Mouse (Mus musculus) stomach, postnatal 0 days (tissue): Measurements from ENCODE around the gene Opcml. TPM values are rescaled to one million over a fixed set of nuclear protein-coding genes. Genes with fewer than 3 reads are reported as not detected.

ENCODE experiments used
- ATAC-seq: fragments of 200-750 bp; cut with Nextera tagmentation; 2 replicates; pipeline ENCODE4 v1.8.0; 2017; ENCODE audit not compliant: low FRiP score, low TSS enrichment
- DNase-seq: peaks from one replicate; pipeline ENCODE4 v3.0.0-alpha.2; 2016; ENCODE audit warnings: low spot score
- H3K27ac ChIP-seq: fragments of 300-500 bp; sonication (generic); replicated peaks from 2 replicates; pipeline ENCODE4 v1.5.1; 2014; ENCODE audit warnings: mild to moderate bottlenecking, control low read depth
- H3K27me3 ChIP-seq: fragments of 300-500 bp; sonication (generic); 2 replicates; pipeline ENCODE4 v1.6.1; 2014; ENCODE audit warnings: low read length; ENCODE audit not compliant: control insufficient read depth, insufficient read depth
- H3K36me3 ChIP-seq: fragments of 300-500 bp; sonication (generic); 2 replicates; pipeline ENCODE4 v1.6.1; 2014; ENCODE audit warnings: low read length, mixed read lengths; ENCODE audit not compliant: control insufficient read depth, insufficient read depth
- H3K4me1 ChIP-seq: fragments of 300-500 bp; sonication (generic); replicated peaks from 2 replicates; pipeline ENCODE4 v1.6.1; 2014; ENCODE audit warnings: antibody characterized with exemption; ENCODE audit not compliant: control insufficient read depth, insufficient read depth
- H3K4me2 ChIP-seq: fragments of 300-500 bp; sonication (generic); replicated peaks from 2 replicates; pipeline ENCODE4 v1.6.1; 2014; ENCODE audit warnings: low read depth, mild to moderate bottlenecking, control low read depth, moderate library complexity
- H3K4me3 ChIP-seq: fragments of 300-500 bp; sonication (generic); 2 replicates; pipeline ENCODE4 v1.5.1; 2014; ENCODE audit warnings: low read depth, low read length, control low read depth
- H3K9ac ChIP-seq: fragments of 300-500 bp; sonication (generic); 2 replicates; pipeline ENCODE4 v1.6.1; 2014; ENCODE audit warnings: mild to moderate bottlenecking, low read length, control low read depth, mixed read lengths
- H3K9me3 ChIP-seq: fragments of 300-500 bp; sonication (generic); 2 replicates; pipeline ENCODE4 v1.6.1; 2016; ENCODE audit warnings: low read length; ENCODE audit not compliant: control insufficient read depth
- CTCF ChIP-seq: IDR thresholded peaks from 2 replicates; pipeline ENCODE4 v1.5.1; 2016; ENCODE audit warnings: antibody characterized with exemption, low read depth, mild to moderate bottlenecking, moderate library complexity
- EP300 ChIP-seq: optimal IDR thresholded peaks from 2 replicates; pipeline ENCODE3; 2016; ENCODE audit warnings: antibody characterized with exemption
- WGBS: fragments of 180-500 bp; shearing (Covaris S2); extraction: QIAGEN DNeasy Blood & Tissue Kit; methylation state at CpG from one replicate; pipeline ENCODE4 v1.1.7; 2014; 5-methylcytosine and 5-hydroxymethylcytosine counted together
- polyA plus RNA-seq: library from polyadenylated mRNA; unstranded; fragments of >200 nt; fragmentation: Nextera tagmentation; extraction: Ambion mirVana; gene quantifications from 2 replicates; pipeline ENCODE4 v1.2.1, GENCODE M21; 2015

Opcml gene
- polyA plus RNA-seq, 1 experiment from 2014 or later = 1.1 TPM

DNA sequence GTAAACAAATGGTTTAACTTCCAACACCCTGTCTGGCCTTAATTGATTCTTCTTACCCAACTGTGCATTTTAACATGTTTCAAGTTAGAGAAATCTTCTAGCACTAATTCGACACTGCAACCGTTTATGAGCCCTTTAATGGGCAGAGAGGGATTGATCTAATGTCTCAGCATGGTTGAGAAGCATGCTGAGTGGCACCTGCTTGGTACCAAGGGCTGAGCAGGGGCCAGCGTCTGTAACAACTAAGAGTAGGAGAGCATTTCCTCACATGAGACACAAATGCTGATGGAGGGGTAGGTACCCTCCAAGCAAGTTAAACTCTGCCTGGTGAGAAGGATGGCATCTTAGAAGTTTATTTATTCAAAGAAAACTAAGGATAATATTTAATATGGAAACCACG lies 699.3 kb downstream of the Opcml start:
- H3K9me3 ChIP-seq = no peaks in the 10 kb centered on the region
- no peaks in the 10 kb centered on the region for H3K27me3 ChIP-seq
- DNase-seq (no peak), ATAC-seq (no peak)
- no peak overlapping the region for H3K27ac ChIP-seq
- no peak overlapping the region for H3K4me3 ChIP-seq
- H3K4me2 ChIP-seq = no peak overlapping the region
- H3K9ac ChIP-seq = no peak overlapping the region
- no peaks in the 10 kb centered on the region for H3K4me1 ChIP-seq
- no peaks in the 10 kb centered on the region for H3K36me3 ChIP-seq
- 61% methylated on average over 4 of the region's 4 CpGs for WGBS
- no peak for TF ChIP-seq CTCF
- TF ChIP-seq EP300 = no peak

DNA sequence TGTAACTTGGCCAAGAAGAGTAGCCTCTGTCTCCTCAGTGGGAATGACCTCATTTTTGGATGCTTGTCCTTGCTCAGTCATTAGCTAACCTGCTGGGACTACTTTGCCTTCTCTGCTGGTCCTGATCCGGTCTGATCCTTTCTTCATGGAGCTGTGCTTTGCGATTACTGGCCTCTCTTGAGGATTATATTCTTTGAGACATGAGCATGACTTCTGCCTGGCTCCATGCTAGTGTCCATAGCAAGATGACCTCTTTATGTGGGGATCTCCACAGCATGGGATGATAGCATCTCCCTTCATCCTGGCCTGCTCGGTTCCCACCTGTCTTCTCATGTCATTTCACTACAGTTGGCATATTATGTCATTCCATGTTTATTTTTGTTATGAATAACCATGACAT lies 699.8 kb downstream of the Opcml start:
- H3K27ac ChIP-seq = no peak overlapping the region
- no peak for TF ChIP-seq CTCF
- no peak for TF ChIP-seq EP300
- H3K27me3 ChIP-seq = no peaks in the 10 kb centered on the region
- no peaks in the 10 kb centered on the region for H3K9me3 ChIP-seq
- H3K4me1 ChIP-seq = no peaks in the 10 kb centered on the region
- ATAC-seq = no peak
- WGBS = 86% methylated on average over 3 of the region's 3 CpGs
- no peak overlapping the region for H3K4me3 ChIP-seq
- no peak for DNase-seq
- no peaks in the 10 kb centered on the region for H3K36me3 ChIP-seq
- no peak overlapping the region for H3K9ac ChIP-seq
- no peak overlapping the region for H3K4me2 ChIP-seq

DNA sequence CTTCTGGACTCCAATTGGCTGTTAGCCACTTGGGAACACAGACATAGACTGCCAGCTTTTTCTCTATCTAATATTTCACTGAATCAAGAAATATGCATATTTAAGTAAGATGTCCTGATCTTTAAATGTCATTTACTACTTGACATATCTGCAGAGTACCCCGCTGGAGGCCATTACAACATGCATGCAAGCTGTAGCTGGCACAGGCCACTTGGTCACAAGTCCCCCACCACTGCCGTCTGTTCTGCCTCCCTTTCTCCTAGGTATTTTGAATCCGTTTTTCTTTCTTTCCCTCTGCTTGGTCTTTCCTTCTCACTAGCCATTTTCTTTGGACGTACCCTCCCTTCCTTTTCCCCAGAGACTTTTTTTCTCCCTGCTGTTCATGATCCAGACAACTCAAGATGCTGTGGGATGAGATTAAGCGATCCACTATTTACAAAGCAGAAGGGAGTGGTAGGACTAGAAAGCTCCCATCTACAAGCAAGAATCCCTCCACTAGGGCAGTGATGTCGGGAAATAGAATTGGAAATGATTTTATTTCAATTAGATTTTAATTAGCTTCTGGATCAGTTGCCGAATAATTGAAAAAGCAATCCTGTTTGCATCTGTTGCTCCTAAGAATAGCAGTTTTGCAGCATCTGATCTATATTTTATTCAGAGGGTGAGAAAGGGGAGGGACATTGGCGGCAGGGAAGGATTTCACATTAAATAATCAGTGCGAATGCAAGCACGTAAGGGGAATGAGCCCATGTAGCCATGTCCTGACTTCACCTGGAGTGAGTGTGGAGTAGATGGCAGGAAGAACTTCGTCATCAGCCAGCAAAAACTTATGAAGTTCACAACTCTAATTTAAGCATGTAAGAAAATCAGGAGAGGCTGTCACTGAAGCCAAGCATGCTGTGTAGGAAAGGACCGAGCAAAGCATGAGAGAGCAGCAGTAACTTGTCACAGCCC lies 709.5 kb downstream of the Opcml start:
- DNase-seq = no peak

DNA sequence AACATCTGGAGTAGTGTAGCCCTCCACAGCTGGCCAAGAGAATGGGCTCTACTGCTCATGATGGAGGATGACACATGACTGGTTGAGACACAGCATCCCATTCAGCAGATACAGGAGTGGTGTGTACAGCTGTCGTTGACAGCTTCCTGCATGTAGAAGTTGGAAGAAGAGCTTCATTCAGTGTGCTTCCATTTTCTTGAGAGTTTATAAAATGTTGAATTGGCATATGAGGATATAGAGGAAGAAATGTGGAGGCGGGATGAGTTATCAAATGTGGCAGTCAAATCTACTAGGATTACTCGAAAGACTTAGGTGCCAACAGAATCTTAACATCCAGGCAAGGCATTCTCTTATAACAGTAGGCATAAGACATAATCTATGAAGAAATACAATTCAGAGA lies 723.3 kb downstream of the Opcml start:
- no peak overlapping the region for H3K4me3 ChIP-seq
- 91% methylated on average over 3 of the region's 3 CpGs for WGBS
- no peak overlapping the region for H3K9ac ChIP-seq
- H3K36me3 ChIP-seq = no peaks in the 10 kb centered on the region
- no peak overlapping the region for H3K27ac ChIP-seq
- no peak for TF ChIP-seq EP300
- no peak for TF ChIP-seq CTCF
- no peaks in the 10 kb centered on the region for H3K9me3 ChIP-seq
- no peaks in the 10 kb centered on the region for H3K4me1 ChIP-seq
- no peak for ATAC-seq
- no peak overlapping the region for H3K4me2 ChIP-seq
- no peak for DNase-seq
- no peaks in the 10 kb centered on the region for H3K27me3 ChIP-seq

More for the DNA sequence above, 709.5 kb downstream of the Opcml start:
- 78% methylated on average over 12 of the region's 12 CpGs for WGBS
- no peaks in the 10 kb centered on the region for H3K9me3 ChIP-seq
- H3K27ac ChIP-seq = no peak overlapping the region
- no peak overlapping the region for H3K4me2 ChIP-seq
- TF ChIP-seq CTCF = no peak
- no peak for TF ChIP-seq EP300
- H3K4me3 ChIP-seq = no peak overlapping the region
- no peaks in the 10 kb centered on the region for H3K36me3 ChIP-seq
- no peaks in the 10 kb centered on the region for H3K4me1 ChIP-seq
- H3K9ac ChIP-seq = no peak overlapping the region
- no peak for ATAC-seq
- no peaks in the 10 kb centered on the region for H3K27me3 ChIP-seq

DNA sequence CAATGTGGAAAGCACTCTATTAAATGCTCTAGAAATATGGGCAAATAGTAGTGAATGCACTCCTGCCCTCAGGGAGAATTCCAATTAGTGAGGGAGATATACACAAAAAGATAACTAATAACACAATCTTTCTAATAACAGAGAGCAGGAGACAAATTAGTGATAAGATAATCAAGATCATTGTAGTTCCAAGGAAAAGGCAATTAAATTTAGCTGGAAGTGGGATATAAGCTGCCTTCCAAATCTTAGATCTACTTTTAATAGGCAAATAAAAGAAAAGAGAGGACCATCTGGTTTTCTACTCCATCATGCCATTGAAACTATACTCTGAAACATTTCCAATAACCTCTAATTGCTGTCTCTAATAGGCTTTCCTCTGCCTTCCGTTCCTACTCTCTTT lies 742.6 kb downstream of the Opcml start:
- Histone ChIP-seq H3K4me3 (no peak overlapping the region), H3K27ac (no peak overlapping the region), H3K27me3 (no peaks in the 10 kb centered on the region), H3K36me3 (no peaks in the 10 kb centered on the region), H3K9ac (no peak overlapping the region), H3K4me1 (no peaks in the 10 kb centered on the region), H3K9me3 (no peaks in the 10 kb centered on the region), H3K4me2 (no peak overlapping the region)
- TF ChIP-seq CTCF (no peak), EP300 (no peak)
- no peak for DNase-seq
- 66% methylated on average over 1 of the region's 1 CpGs for WGBS
- ATAC-seq = no peak

DNA sequence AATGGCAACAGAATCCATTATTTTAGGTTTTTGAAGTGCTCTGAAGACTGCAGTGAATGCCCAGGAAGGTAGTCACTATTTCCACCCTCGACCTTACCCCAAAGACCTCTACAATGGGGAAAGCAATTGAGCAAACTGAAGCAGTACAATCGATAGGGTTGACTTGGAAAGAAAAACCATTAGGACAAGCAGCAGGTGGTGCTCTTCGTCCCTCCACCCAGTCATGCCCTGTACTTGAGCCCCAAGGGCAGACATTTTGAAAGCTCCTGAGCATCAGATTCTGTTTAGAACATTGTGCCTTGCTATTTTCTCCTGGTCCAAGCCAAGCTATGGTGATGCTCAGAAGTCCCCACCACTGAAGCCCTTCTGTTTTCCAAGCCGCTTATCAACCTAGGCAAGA lies 744.4 kb downstream of the Opcml start:
- WGBS = 82% methylated on average over 4 of the region's 4 CpGs
- ATAC-seq = no peak

More for the DNA sequence above, 744.4 kb downstream of the Opcml start:
- Histone ChIP-seq H3K4me3 (no peak overlapping the region), H3K9ac (no peak overlapping the region), H3K27me3 (no peaks in the 10 kb centered on the region), H3K36me3 (no peaks in the 10 kb centered on the region), H3K27ac (no peak overlapping the region), H3K4me2 (no peak overlapping the region), H3K4me1 (no peaks in the 10 kb centered on the region), H3K9me3 (no peaks in the 10 kb centered on the region)
- DNase-seq = no peak
- no peak for TF ChIP-seq EP300
- TF ChIP-seq CTCF = no peak
